Comparison of ENCODE assay signal across 12 mouse cellular contexts in genomic region chr6:146855185-146855584, GRCm38 (mm10). TPM values are rescaled to one million over a fixed set of nuclear protein-coding genes. Genes with fewer than 3 reads are reported as not detected.
DNase-seq lines count a peak whose midpoint lies in the region; ATAC-seq and TF ChIP-seq lines count a peak whose summit lies in the region.
"Had no signal": no experiment of that assay in that cellular context is flagged by ENCODE, and none has a peak within 500 bp of the region (broad histone marks: within the 10 kb centered on the region; RNA-seq: fewer than 3 reads in every experiment).

No protein-coding gene starts in this region.

- H3K9me3 ChIP-seq in kidney, embryonic 14.5 days (ENCODE audit: control insufficient read depth, low read length), result no peaks in the 10 kb centered on the region
- no peaks in the 10 kb centered on the region for H3K9me3 ChIP-seq in G1E (replicated peaks)
- H3K9me3 ChIP-seq in liver, postnatal 0 days (ENCODE audit: low read length), result no peaks in the 10 kb centered on the region
- H3K9me3 ChIP-seq: heart, embryonic 15.5 days had no signal

- H3K36me3 ChIP-seq in kidney, embryonic 14.5 days (ENCODE audit: control insufficient read depth, insufficient read depth, low read length), result no peaks in the 10 kb centered on the region
- no peaks in the 10 kb centered on the region for H3K36me3 ChIP-seq in G1E (replicated peaks)
- H3K36me3 ChIP-seq in liver, postnatal 0 days (replicated peaks; ENCODE audit: insufficient read depth, low read length), result no peaks in the 10 kb centered on the region
- H3K36me3 ChIP-seq: heart, embryonic 15.5 days had no signal

- 93% methylated on average over 9 of the region's 9 CpGs for WGBS in kidney, embryonic 14.5 days
- WGBS in liver, postnatal 0 days (ENCODE audit: insufficient replicate concordance), result 83% methylated on average over 9 of the region's 9 CpGs

- no peaks in the 10 kb centered on the region for H3K4me1 ChIP-seq in kidney, embryonic 14.5 days (ENCODE audit: control insufficient read depth, insufficient read depth, low read length)
- H3K4me1 ChIP-seq in G1E (ENCODE audit: insufficient read depth, low read depth, low read length), result peaks cover 7% of the 10 kb centered on the region; the same call in 1 of the 2 replicates
- no peaks in the 10 kb centered on the region for H3K4me1 ChIP-seq in liver, postnatal 0 days (ENCODE audit: insufficient read depth)

- intact Hi-C loops in left cerebral cortex, postnatal 36 days (cut with DNase I), result no loop called here

- DNase-seq in kidney, postnatal 36 days, result no peak
- DNase-seq in G1E (ENCODE audit: low spot score), result no peak
- peak; percentile 49 for DNase-seq in liver, postnatal 0 days
- DNase-seq in layer of hippocampus, adult 9-11 months, result no peak
- no peak for DNase-seq in thymus, postnatal 14 days
- DNase-seq in left cerebral cortex, postnatal 36 days (ENCODE audit: low spot score in 2 of 2), result no peak
- DNase-seq: kidney, adult 11 months; layer of hippocampus, postnatal 36 days; lung, adult 2 months had no signal

- no peak for TF ChIP-seq EP300 in liver, postnatal 0 days (IDR thresholded peaks at IDR 0.05; ENCODE audit: low read depth)

- 0 out of 2 replicates have a peak, but pooled peaks have one; percentile 46 for ATAC-seq in kidney, embryonic 14.5 days (ENCODE audit: low FRiP score, low TSS enrichment)
- peak; percentile 100 for ATAC-seq in G1E (ENCODE audit: extremely low read depth, insufficient number of reproducible peaks, low FRiP score, poor library complexity, severe bottlenecking)
- peak; percentile 48; the same call in 1 of the 2 replicates for ATAC-seq in common myeloid progenitor, adult 5-6 weeks (replicated peaks; ENCODE audit: low read depth, poor library complexity, severe bottlenecking)
- peak; percentile 55 for ATAC-seq in liver, postnatal 0 days

- no peak overlapping the region for H3K4me3 ChIP-seq in kidney, embryonic 14.5 days (ENCODE audit: low read length)
- no peak overlapping the region for H3K4me3 ChIP-seq in G1E (ENCODE audit: low read depth, low read length)
- H3K4me3 ChIP-seq in liver, postnatal 0 days (ENCODE audit: low read depth, low read length), result no peak overlapping the region
- H3K4me3 ChIP-seq: heart, embryonic 15.5 days had no signal

- H3K9ac ChIP-seq in kidney, embryonic 14.5 days (ENCODE audit: low read depth, low read length), result no peak overlapping the region
- H3K9ac ChIP-seq in liver, postnatal 0 days (replicated peaks), result no peak overlapping the region
- H3K9ac ChIP-seq: heart, embryonic 15.5 days had no signal

- H3K27me3 ChIP-seq in kidney, embryonic 14.5 days (ENCODE audit: control insufficient read depth, insufficient read depth, low read length), result no peaks in the 10 kb centered on the region
- H3K27me3 ChIP-seq in G1E (ENCODE audit: insufficient read depth, low read length), result no peaks in the 10 kb centered on the region
- no peaks in the 10 kb centered on the region for H3K27me3 ChIP-seq in liver, postnatal 0 days (ENCODE audit: insufficient read depth, low read length)
- H3K27me3 ChIP-seq: heart, embryonic 15.5 days had no signal

- TF ChIP-seq CTCF in G1E (IDR thresholded peaks at IDR 0.05; ENCODE audit: low read depth, low read length), result no peak
- TF ChIP-seq CTCF in liver, postnatal 0 days (IDR thresholded peaks at IDR 0.05; ENCODE audit: low read depth), result no peak

- no peak overlapping the region for H3K4me2 ChIP-seq in kidney, embryonic 14.5 days (replicated peaks; ENCODE audit: low read depth, low read length)
- H3K4me2 ChIP-seq in liver, postnatal 0 days (ENCODE audit: low read depth, low read length), result no peak overlapping the region
- H3K4me2 ChIP-seq: heart, embryonic 15.5 days had no signal

- H3K27ac ChIP-seq in kidney, embryonic 14.5 days (ENCODE audit: low read depth, low read length), result no peak overlapping the region
- no peak overlapping the region for H3K27ac ChIP-seq in liver, postnatal 0 days (ENCODE audit: low read depth)
- H3K27ac ChIP-seq: heart, embryonic 15.5 days had no signal

RNA-seq across cellular contexts. Expression of gene Smco2, which starts 5.3 kb away (rescaled TPM):
- polyA plus RNA-seq in kidney, embryonic 14.5 days (2014; fragmentation: Nextera tagmentation; extraction: Ambion mirVana), result not detected in 2 replicates
- total RNA-seq in G1E (2014; fragmentation: Nextera tagmentation), result not detected in 2 replicates
- 0.60 TPM in 1 of 2 replicates, not detected in the other for total RNA-seq in G1E (2017)
- not detected in 2 replicates for polyA plus RNA-seq in G1E (2012)
- total RNA-seq in common myeloid progenitor, adult 5-6 weeks (2017), result not detected in 2 replicates
- not detected in 2 replicates for polyA plus RNA-seq in liver, postnatal 0 days (2015; fragmentation: Nextera tagmentation; extraction: Ambion mirVana)
- not detected for total RNA-seq in left cerebral cortex, postnatal 36 days (2021)
- total RNA-seq: layer of hippocampus, postnatal 36 days had no signal

RNA-seq across cellular contexts. Expression of gene Ppfibp1, which starts 33.1 kb away (rescaled TPM):
- 34.7 and 80.1 TPM in 2 replicates for polyA plus RNA-seq in kidney, embryonic 14.5 days (2014; fragmentation: Nextera tagmentation; extraction: Ambion mirVana)
- total RNA-seq in G1E (2014; fragmentation: Nextera tagmentation) (3.1 and 3.3 TPM in 2 replicates), G1E (2017) (8.3 and 8.6 TPM in 2 replicates)
- polyA plus RNA-seq in G1E (2012), result 0.32 and 1.1 TPM in 2 replicates
- 12.2 and 14.4 TPM in 2 replicates for total RNA-seq in common myeloid progenitor, adult 5-6 weeks (2017)
- 8.9 and 11.3 TPM in 2 replicates for polyA plus RNA-seq in liver, postnatal 0 days (2015; fragmentation: Nextera tagmentation; extraction: Ambion mirVana)
- total RNA-seq in left cerebral cortex, postnatal 36 days (2021), result 10 to 100 TPM; 47.8 to 63.8 TPM

RNA-seq across cellular contexts. Expression of gene Arntl2, which starts 59.3 kb away (rescaled TPM):
- 2.3 and 3.9 TPM in 2 replicates for polyA plus RNA-seq in kidney, embryonic 14.5 days (2014; fragmentation: Nextera tagmentation; extraction: Ambion mirVana)
- total RNA-seq in G1E (2014; fragmentation: Nextera tagmentation) (not detected in 2 replicates), G1E (2017) (not detected in 2 replicates)
- not detected in 2 replicates for polyA plus RNA-seq in G1E (2012)
- not detected in 2 replicates for total RNA-seq in common myeloid progenitor, adult 5-6 weeks (2017)
- 0.17 and 0.72 TPM in 2 replicates for polyA plus RNA-seq in liver, postnatal 0 days (2015; fragmentation: Nextera tagmentation; extraction: Ambion mirVana)
- 10 to 100 TPM in 1 of 2 experiments, 1 to 10 TPM in 1; 4.4 to 14.4 TPM for total RNA-seq in left cerebral cortex, postnatal 36 days (2021)

Comparison
In these comparisons a context has a peak if more than half of its experiments do, and no peak if none do; other contexts are left out.
1. ATAC-seq: peak in every context shown above with its lines; median percentile 100 in G1E; 55 in liver, postnatal 0 days; 48 in common myeloid progenitor, adult 5-6 weeks; 46 in kidney, embryonic 14.5 days.